Mouse (Mus musculus) E14TG2a.4 (cell line): Measurements from ENCODE around the gene Eri2.

Source experiments
- CTCF ChIP-seq: conservative IDR thresholded peaks from 2 replicates; pipeline ENCODE4 v1.5.1; 2014; ENCODE audit warnings: low read length
- POU5F1 ChIP-seq: IDR thresholded peaks from 2 replicates; pipeline ENCODE4 v1.6.1; 2014; ENCODE audit warnings: low read length, borderline replicate concordance

GRCm38 (mm10) chr7:119835371-119835770, 41.5 kb upstream of the Eri2 start:
- TF ChIP-seq CTCF (no peak), POU5F1 (no peak)
